In genomic region chr17:79977154-79977571, GRCm38 (mm10) we compare ENCODE assay signal across 17 mouse cellular contexts.
A peak's percentile ranks its signal among the peaks of the same experiment; 100 is the strongest.
DNase-seq lines count a peak whose midpoint lies in the region; ATAC-seq and TF ChIP-seq lines count a peak whose summit lies in the region.
"Had no signal": no experiment of that assay in that cellular context is flagged by ENCODE, and none has a peak within 500 bp of the region (broad histone marks: within the 10 kb centered on the region; RNA-seq: fewer than 3 reads in every experiment).

No protein-coding gene starts in this region.

- H3K4me3 ChIP-seq in stomach, embryonic 14.5 days (ENCODE audit: low read depth, low read length), result no peak overlapping the region
- H3K4me3 ChIP-seq in stomach, postnatal 0 days (ENCODE audit: low read depth, low read length), result no peak overlapping the region
- H3K4me3 ChIP-seq in kidney, adult 2 months (ENCODE audit: insufficient read depth, low read depth, low read length), result no peak overlapping the region
- H3K4me3 ChIP-seq: embryonic facial prominence, embryonic 13.5 days; heart, embryonic 12.5 days; hindbrain, embryonic 13.5 days had no signal

- peak; percentile 25 to 36 for DNase-seq in heart, postnatal 10 days
- no peak for DNase-seq in heart, postnatal 25 days (ENCODE audit: low spot score)
- no peak for DNase-seq in stomach, postnatal 0 days (ENCODE audit: low spot score)
- peak; percentile 55 for DNase-seq in gastrocnemius, postnatal 25 days
- DNase-seq in left cerebral cortex, postnatal 36 days (ENCODE audit: low spot score in 2 of 2), result no peak
- DNase-seq in kidney, adult 11 months, result no peak
- DNase-seq in kidney, adult 2 months, result no peak
- DNase-seq: adrenal gland, postnatal 25 days; cerebellum, adult 11 months; right cerebral cortex, adult 18-20 months; thymus, postnatal 36 days had no signal

- H3K9ac ChIP-seq in stomach, embryonic 14.5 days (replicated peaks; ENCODE audit: low read depth, low read length), result no peak overlapping the region
- H3K9ac ChIP-seq in stomach, postnatal 0 days (ENCODE audit: low read length), result no peak overlapping the region
- H3K9ac ChIP-seq: embryonic facial prominence, embryonic 13.5 days; heart, embryonic 12.5 days; hindbrain, embryonic 13.5 days; midbrain, embryonic 15.5 days had no signal

- H3K9me3 ChIP-seq in stomach, embryonic 14.5 days (ENCODE audit: control insufficient read depth, low read depth, low read length), result no peaks in the 10 kb centered on the region
- H3K9me3 ChIP-seq in stomach, postnatal 0 days (ENCODE audit: control insufficient read depth, low read length), result no peaks in the 10 kb centered on the region
- H3K9me3 ChIP-seq: embryonic facial prominence, embryonic 13.5 days; heart, embryonic 12.5 days; hindbrain, embryonic 13.5 days; midbrain, embryonic 15.5 days had no signal

- intact Hi-C loops in heart, postnatal 10 days (cut with DNase I), result no loop called here
- intact Hi-C loops in heart, postnatal 25 days (cut with DNase I), result no loop called here
- intact Hi-C loops in left cerebral cortex, postnatal 36 days (cut with DNase I), result no loop called here

- no peak for TF ChIP-seq EP300 in stomach, postnatal 0 days (optimal IDR thresholded peaks at IDR 0.05)

- 0 out of 2 replicates have a peak overlapping the region, but pooled peaks have one; percentile 3 for H3K27ac ChIP-seq in stomach, embryonic 14.5 days (ENCODE audit: low read length)
- no peak overlapping the region for H3K27ac ChIP-seq in stomach, postnatal 0 days (replicated peaks)
- no peak overlapping the region for H3K27ac ChIP-seq in kidney, adult 2 months (ENCODE audit: insufficient read depth, low read depth, low read length)
- H3K27ac ChIP-seq: embryonic facial prominence, embryonic 13.5 days; hindbrain, embryonic 13.5 days; midbrain, embryonic 15.5 days had no signal

- TF ChIP-seq CTCF in stomach, postnatal 0 days (IDR thresholded peaks at IDR 0.05; ENCODE audit: low read depth), result no peak
- TF ChIP-seq CTCF in kidney, adult 2 months (conservative IDR thresholded peaks at IDR 0.05; ENCODE audit: insufficient read depth, insufficient read length, low read depth, low read length), result no peak

- TF ChIP-seq POLR2A in kidney, adult 2 months (IDR thresholded peaks at IDR 0.05; ENCODE audit: low read depth, low read length), result no peak

- H3K4me1 ChIP-seq in stomach, embryonic 14.5 days (ENCODE audit: control insufficient read depth, insufficient read depth, low read length), result peaks cover 32% of the 10 kb centered on the region
- 0 out of 2 replicates have a peak, but pooled peaks cover 2% of the 10 kb centered on the region for H3K4me1 ChIP-seq in stomach, postnatal 0 days (replicated peaks; ENCODE audit: control insufficient read depth, insufficient read depth)
- peaks cover 8% of the 10 kb centered on the region; the same call in 1 of the 2 replicates for H3K4me1 ChIP-seq in kidney, adult 2 months (ENCODE audit: control insufficient read depth, insufficient read depth, low read length)

- H3K4me2 ChIP-seq in stomach, embryonic 14.5 days (replicated peaks; ENCODE audit: low read depth, low read length), result no peak overlapping the region
- H3K4me2 ChIP-seq in stomach, postnatal 0 days (replicated peaks; ENCODE audit: low read depth), result no peak overlapping the region

- WGBS in stomach, embryonic 14.5 days, result 43% methylated on average over 3 of the region's 3 CpGs
- 38% methylated on average over 3 of the region's 3 CpGs for whole genome bisulfite sequencing in stomach, postnatal 0 days
- 65% methylated on average over 3 of the region's 3 CpGs for WGBS in kidney, adult 2 months

- H3K36me3 ChIP-seq in stomach, embryonic 14.5 days (ENCODE audit: control insufficient read depth, insufficient read depth, low read length), result no peaks in the 10 kb centered on the region
- H3K36me3 ChIP-seq in stomach, postnatal 0 days (ENCODE audit: control insufficient read depth, insufficient read depth, low read length), result no peaks in the 10 kb centered on the region
- H3K36me3 ChIP-seq in kidney, adult 2 months (ENCODE audit: control insufficient read depth, insufficient read depth, low read length), result no peaks in the 10 kb centered on the region
- H3K36me3 ChIP-seq: embryonic facial prominence, embryonic 13.5 days; heart, embryonic 12.5 days; hindbrain, embryonic 13.5 days; midbrain, embryonic 15.5 days had no signal

- H3K27me3 ChIP-seq in stomach, embryonic 14.5 days (ENCODE audit: control insufficient read depth, insufficient read depth, low read length), result no peaks in the 10 kb centered on the region
- no peaks in the 10 kb centered on the region for H3K27me3 ChIP-seq in stomach, postnatal 0 days (ENCODE audit: control insufficient read depth, insufficient read depth, low read length)
- no peaks in the 10 kb centered on the region for H3K27me3 ChIP-seq in kidney, adult 2 months (replicated peaks; ENCODE audit: control insufficient read depth, insufficient read depth, low read length)
- H3K27me3 ChIP-seq: embryonic facial prominence, embryonic 13.5 days; heart, embryonic 12.5 days; hindbrain, embryonic 13.5 days; midbrain, embryonic 15.5 days had no signal

- ATAC-seq in stomach, embryonic 14.5 days (ENCODE audit: insufficient number of reproducible peaks, insufficient read depth, low FRiP score, low read depth), result no peak
- no peak for ATAC-seq in stomach, postnatal 0 days (ENCODE audit: low FRiP score, low TSS enrichment)
- ATAC-seq: CD4-positive, CD25-positive, alpha-beta regulatory T cell, adult 4 months had no signal

Comparison
In these comparisons a context has a peak if more than half of its experiments do, and no peak if none do; other contexts are left out.
1. DNase-seq: peak in heart, postnatal 10 days (2 of 2) and gastrocnemius, postnatal 25 days (single experiment); none in heart, postnatal 25 days (single experiment), stomach, postnatal 0 days (single experiment), left cerebral cortex, postnatal 36 days (0 of 2), kidney, adult 11 months (single experiment) and kidney, adult 2 months (single experiment).